Mouse (Mus musculus) heart, embryonic 16.5 days (tissue): ENCODE results near the gene Cd3e. TPM values are rescaled to one million over a fixed set of nuclear protein-coding genes. Genes with fewer than 3 reads are reported as not detected.

Source experiments
- ATAC-seq: fragments of 200-750 bp; cut with Nextera tagmentation; replicated peaks from 2 replicates; pipeline ENCODE4 v1.8.0; 2017; ENCODE audit warnings: moderate number of reproducible peaks; ENCODE audit not compliant: insufficient read depth, low FRiP score; ENCODE audit errors: extremely low read depth
- H3K27ac ChIP-seq: fragments of 300-500 bp; sonication (generic); 2 replicates; pipeline ENCODE4 v1.5.1; 2014; ENCODE audit warnings: mild to moderate bottlenecking, low read length, control low read depth, moderate library complexity
- H3K27me3 ChIP-seq: fragments of 300-500 bp; sonication (generic); 2 replicates; pipeline ENCODE4 v1.6.1; 2014; ENCODE audit warnings: low read length, mixed read lengths; ENCODE audit not compliant: control insufficient read depth, insufficient read depth
- H3K36me3 ChIP-seq: fragments of 300-500 bp; sonication (generic); 2 replicates; pipeline ENCODE4 v1.6.1; 2014; ENCODE audit not compliant: control insufficient read depth, insufficient read depth
- H3K4me1 ChIP-seq: fragments of 300-500 bp; sonication (generic); 2 replicates; pipeline ENCODE4 v1.6.1; 2014; ENCODE audit warnings: low read length, mixed read lengths; ENCODE audit not compliant: control insufficient read depth, insufficient read depth
- H3K4me2 ChIP-seq: fragments of 300-500 bp; sonication (generic); 2 replicates; pipeline ENCODE4 v1.6.1; 2014; ENCODE audit warnings: low read depth, mild to moderate bottlenecking, control low read depth, low read length
- H3K4me3 ChIP-seq: fragments of 300-500 bp; sonication (generic); 2 replicates; pipeline ENCODE4 v1.5.1; 2014; ENCODE audit warnings: mild to moderate bottlenecking, control low read depth, low read length
- H3K9ac ChIP-seq: fragments of 300-500 bp; sonication (generic); 2 replicates; pipeline ENCODE4 v1.6.1; 2014; ENCODE audit warnings: low read length, control low read depth
- H3K9me3 ChIP-seq: fragments of 300-500 bp; sonication (generic); replicated peaks from 2 replicates; pipeline ENCODE4 v1.6.1; 2016; ENCODE audit warnings: low read length; ENCODE audit not compliant: control insufficient read depth
- WGBS: fragments of 180-500 bp; shearing (Covaris S2); extraction: QIAGEN DNeasy Blood & Tissue Kit; methylation state at CpG from one replicate; pipeline ENCODE4 v1.1.7; 2014; 5-methylcytosine and 5-hydroxymethylcytosine counted together
- polyA plus RNA-seq: library from polyadenylated mRNA; unstranded; fragments of >200 nt; fragmentation: Nextera tagmentation; extraction: Ambion mirVana; gene quantifications from 2 replicates; pipeline ENCODE4 v1.2.1, GENCODE M21; 2015

Gene Cd3e
- 25.0 and 71.7 TPM in 2 replicates for polyA plus RNA-seq

DNA sequence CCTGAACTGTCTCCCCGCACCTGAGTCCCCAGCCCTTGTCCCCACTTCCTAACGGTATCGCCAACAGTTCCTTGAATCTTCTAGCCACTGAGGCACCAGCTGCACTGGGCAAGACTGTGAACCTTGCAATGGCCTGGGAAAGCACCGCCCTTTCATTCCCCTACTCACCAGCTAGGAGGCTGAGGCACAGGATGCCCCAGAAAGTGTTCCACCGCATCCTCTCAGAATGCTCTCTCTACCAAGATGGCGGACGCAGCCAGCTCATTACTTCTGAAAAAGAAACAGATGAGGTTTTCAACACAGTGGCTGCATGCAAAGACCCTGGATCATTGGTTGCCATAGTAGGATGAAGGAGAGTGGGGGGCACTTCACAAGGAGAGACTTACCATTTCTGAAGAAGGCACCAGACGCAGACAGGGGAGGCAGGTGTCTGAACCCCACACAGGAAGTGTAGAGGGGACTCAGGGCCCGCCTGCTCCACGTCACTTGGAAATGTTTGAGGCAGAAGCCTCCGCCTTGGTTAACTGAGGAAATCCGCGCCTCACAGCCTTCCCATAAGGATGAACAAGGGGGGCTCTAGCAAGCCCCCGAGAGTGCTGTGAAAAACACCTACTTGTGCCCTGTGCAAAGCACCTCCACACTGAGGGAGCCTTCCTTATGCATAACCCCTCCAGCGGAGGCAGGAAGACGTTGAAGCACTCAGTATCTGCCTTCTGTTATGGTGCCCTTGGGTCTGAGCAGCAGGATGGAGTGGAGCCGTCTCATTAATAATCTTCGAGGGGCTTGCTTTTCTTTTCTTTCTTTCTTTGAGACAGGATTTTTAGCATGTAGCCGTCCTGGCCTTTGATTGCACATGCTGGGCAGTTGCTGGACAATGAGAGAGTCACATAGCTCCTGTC, at the start of gene Cd3e:
Gene Cd3e, minus strand, starts transcription at position 448 of the 899 bp plus-strand sequence.
- H3K4me1 ChIP-seq = no peaks in the 10 kb centered on the region
- no peaks in the 10 kb centered on the region for H3K36me3 ChIP-seq
- H3K4me2 ChIP-seq = no peak within 1 kb of the TSS; the same call in 1 of the 2 replicates
- H3K4me3 ChIP-seq = peak within 1 kb of the TSS; percentile 33
- peak within 1 kb of the TSS; percentile 64 for H3K27ac ChIP-seq
- H3K27me3 ChIP-seq = no peaks in the 10 kb centered on the region; the same call in 1 of the 2 replicates
- no peaks in the 10 kb centered on the region; the same call in 1 of the 2 replicates for H3K9me3 ChIP-seq
- 72% methylated on average over 19 of the region's 19 CpGs for WGBS
- H3K9ac ChIP-seq = no peak within 1 kb of the TSS; the same call in 1 of the 2 replicates
- ATAC-seq = peak; percentile 46

DNA sequence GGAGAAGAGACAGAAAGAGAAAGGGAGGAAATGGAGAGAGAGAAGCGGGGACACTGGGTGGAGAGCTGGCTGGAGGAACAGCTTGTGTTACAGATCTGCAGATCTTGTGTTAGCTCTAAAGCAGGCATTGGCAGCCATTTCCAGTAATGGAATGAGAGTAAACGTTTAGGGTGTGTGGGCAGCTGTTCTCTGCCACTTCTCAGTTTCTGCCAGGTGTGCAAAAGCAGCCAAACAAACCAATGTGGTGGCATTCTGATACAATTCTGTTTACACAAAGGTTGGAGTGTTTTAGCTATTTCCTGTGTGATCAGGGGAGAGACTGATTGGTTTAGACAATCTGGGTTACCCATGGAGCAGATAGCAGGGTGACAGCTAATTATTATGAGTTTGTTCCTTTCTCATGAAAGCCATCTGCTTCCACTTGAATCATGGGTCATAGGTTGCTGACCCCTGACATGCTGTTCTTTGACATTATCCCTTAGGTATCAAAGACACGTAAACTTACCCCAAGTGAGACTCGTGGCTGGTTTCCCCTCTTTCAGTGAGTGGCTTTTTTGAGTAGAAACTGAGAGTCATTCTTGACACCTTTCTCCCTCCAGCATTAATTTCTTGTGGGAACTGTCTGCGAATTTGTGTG, 49.0 kb upstream of the Cd3e start:
- Histone ChIP-seq H3K4me3 (no peak overlapping the region), H3K36me3 (no peaks in the 10 kb centered on the region), H3K9ac (no peak overlapping the region), H3K9me3 (no peaks in the 10 kb centered on the region), H3K27ac (no peak overlapping the region), H3K4me1 (no peaks in the 10 kb centered on the region), H3K27me3 (peaks cover 18% of the 10 kb centered on the region), H3K4me2 (no peak overlapping the region)
- WGBS = 41% methylated on average over 5 of the region's 5 CpGs
- no peak for ATAC-seq

DNA sequence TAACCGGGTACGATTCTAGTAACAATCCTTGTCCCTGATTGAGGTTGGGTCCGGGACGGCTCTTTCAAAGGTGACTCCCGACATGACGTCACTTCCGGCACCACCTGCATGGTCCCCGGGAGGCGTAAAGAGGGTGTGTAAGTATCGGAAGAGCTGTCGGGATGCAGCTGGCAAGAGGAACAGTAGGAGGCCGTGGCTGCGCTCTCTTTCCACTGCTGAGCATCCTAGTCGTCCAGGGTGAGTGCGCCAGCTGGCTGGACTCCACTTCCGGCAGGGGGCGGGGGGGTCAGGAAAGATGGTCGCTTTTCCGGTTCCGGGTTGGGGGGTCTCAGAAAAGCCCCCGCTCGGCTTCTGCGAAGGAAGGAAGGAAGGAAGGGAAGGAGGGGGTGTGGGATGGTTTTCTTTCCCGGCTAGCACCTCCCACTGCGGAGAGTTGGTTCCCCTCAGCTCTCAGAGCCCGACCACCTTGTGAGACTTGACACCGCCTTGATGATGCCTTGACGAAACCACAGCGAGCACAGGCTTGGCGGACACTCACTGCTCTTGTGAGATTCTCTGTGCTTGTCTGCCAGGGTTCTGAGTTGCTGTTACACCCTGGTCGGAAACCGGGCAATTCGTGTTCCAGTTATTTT, 45.8 kb upstream of the Cd3e start, which contains the start of gene Mpzl3:
Gene Mpzl3, plus strand, starts transcription at position 105 of the 632 bp plus-strand sequence.
- Histone ChIP-seq H3K27ac (peak within 1 kb of the TSS; percentile 87), H3K4me2 (peak within 1 kb of the TSS; percentile 81), H3K4me1 (no peaks in the 10 kb centered on the region), H3K9me3 (no peaks in the 10 kb centered on the region), H3K9ac (peak within 1 kb of the TSS; percentile 69), H3K4me3 (peak within 1 kb of the TSS; percentile 86), H3K36me3 (no peaks in the 10 kb centered on the region), H3K27me3 (peaks cover 27% of the 10 kb centered on the region)
- WGBS = under 1% methylated on average over 32 of the region's 33 CpGs
- peak; percentile 88 for ATAC-seq

DNA sequence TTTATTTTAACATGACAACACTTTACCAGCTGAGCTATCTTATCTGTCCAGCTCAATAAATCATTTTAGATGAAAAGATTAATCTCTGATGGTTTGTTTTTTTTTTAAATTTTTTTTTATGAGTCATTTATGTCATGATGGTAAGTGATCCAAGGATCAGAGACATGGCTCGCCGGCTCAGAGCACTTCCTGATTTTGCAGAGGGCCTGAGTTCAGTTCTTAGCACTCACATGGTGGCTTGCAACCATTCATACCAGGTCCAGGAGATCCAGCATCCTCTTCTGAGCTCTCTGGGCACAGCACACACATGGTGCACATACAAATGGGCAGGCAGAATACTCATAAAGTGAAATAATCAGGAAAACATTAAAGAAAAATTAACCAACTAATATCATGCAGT, 40.9 kb upstream of the Cd3e start:
- H3K9ac ChIP-seq = no peak overlapping the region
- WGBS = 77% methylated on average over 2 of the region's 2 CpGs
- no peak overlapping the region for H3K27ac ChIP-seq
- no peak for ATAC-seq
- no peaks in the 10 kb centered on the region for H3K36me3 ChIP-seq
- no peaks in the 10 kb centered on the region for H3K9me3 ChIP-seq
- H3K4me3 ChIP-seq = no peak overlapping the region
- H3K27me3 ChIP-seq = peaks cover 13% of the 10 kb centered on the region
- H3K4me1 ChIP-seq = no peaks in the 10 kb centered on the region
- H3K4me2 ChIP-seq = no peak overlapping the region

DNA sequence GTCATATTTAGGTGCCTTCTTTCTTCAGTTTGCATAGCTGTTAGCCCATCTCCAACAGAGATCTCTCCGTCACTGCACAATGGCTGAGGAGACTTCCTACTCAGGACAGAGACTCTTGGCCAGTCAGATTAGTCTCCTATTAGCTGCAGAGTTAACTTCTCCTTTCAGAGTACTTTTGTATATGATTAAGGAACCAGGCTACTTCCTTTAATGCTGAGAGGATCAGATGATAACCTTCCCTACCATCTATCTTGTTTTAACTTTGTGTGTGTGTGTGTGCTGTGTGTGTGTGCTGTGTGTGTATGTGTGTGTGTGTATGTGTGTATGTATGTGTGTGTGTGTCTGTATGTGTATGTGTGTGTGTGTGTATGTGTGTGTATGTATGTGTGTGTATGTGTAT, 40.3 kb upstream of the Cd3e start:
- Histone ChIP-seq H3K27me3 (peaks cover 15% of the 10 kb centered on the region), H3K9ac (no peak overlapping the region), H3K36me3 (no peaks in the 10 kb centered on the region), H3K4me2 (no peak overlapping the region), H3K27ac (no peak overlapping the region), H3K9me3 (no peaks in the 10 kb centered on the region), H3K4me3 (no peak overlapping the region), H3K4me1 (no peaks in the 10 kb centered on the region)
- ATAC-seq = no peak
- 85% methylated on average over 1 of the region's 1 CpGs for WGBS

DNA sequence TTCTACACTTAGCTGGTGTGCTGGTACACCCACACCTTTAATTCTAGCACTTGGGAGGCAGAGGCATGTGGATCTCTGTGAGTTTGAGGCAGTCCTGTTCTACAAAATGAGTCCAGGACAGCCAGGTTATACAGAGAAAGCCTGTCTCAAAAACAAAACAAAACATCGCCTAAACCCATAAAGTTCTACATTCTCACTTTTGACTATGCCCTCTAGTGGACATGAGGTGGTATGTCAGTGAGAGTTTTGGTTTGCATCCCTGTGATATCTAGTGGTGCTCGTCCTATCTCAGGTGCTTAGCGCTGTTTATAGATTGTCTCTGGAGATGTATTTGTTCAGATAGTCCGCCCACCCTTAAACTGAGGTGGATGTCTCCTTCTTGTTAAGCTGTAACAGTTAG, 39.1 kb upstream of the Cd3e start:
- Histone ChIP-seq H3K4me2 (no peak overlapping the region), H3K27ac (no peak overlapping the region), H3K4me1 (no peaks in the 10 kb centered on the region), H3K9ac (no peak overlapping the region), H3K4me3 (no peak overlapping the region), H3K36me3 (no peaks in the 10 kb centered on the region), H3K27me3 (peaks cover 20% of the 10 kb centered on the region), H3K9me3 (no peaks in the 10 kb centered on the region)
- WGBS = 21% methylated on average over 4 of the region's 4 CpGs
- no peak for ATAC-seq

DNA sequence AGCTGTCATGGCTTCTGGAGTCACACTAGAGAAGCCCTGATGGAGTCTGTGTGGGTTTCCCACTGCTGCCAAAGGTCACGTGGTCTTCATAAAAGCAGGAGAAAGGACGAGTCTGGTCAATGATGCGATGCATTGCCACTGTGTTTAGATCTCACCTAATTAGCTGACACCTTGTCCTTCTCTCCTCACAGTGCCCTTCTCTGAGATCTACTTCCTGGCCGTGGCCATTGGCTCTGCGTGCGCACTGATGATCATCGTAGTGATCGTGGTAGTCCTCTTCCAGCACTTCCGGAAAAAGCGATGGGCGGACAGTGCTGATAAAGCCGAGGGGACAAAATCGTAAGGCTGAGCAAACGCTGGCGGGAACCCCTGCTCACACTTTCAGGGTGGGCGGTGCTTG, 37.5 kb upstream of the Cd3e start:
- Histone ChIP-seq H3K36me3 (no peaks in the 10 kb centered on the region), H3K9ac (no peak overlapping the region), H3K27ac (no peak overlapping the region), H3K9me3 (no peaks in the 10 kb centered on the region), H3K4me3 (no peak overlapping the region), H3K27me3 (peaks cover 27% of the 10 kb centered on the region), H3K4me2 (no peak overlapping the region), H3K4me1 (peaks cover 3% of the 10 kb centered on the region)
- WGBS = 80% methylated on average over 16 of the region's 16 CpGs
- ATAC-seq = no peak

DNA sequence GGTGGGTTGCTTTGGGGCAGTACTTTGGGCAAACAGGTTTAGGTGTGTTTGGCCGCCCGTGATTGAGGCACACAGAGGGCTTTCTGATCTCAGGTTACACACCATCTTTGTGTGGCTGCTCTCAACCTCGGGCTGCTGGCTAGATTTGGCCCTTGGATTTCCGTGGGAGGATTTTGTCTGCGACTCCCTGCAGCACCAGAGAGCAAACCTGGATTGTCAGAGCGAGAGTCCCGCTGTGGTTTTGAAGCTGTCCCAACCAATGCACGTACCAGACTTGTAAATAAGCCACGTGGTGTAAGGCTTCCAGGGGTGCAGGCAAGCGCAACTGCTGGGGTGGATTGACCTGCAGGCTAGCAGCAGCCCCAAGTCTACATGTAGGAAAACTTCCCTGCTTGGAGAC, 33.5 kb upstream of the Cd3e start:
- H3K4me2 ChIP-seq = peak overlapping the region; percentile 60
- H3K36me3 ChIP-seq = no peaks in the 10 kb centered on the region
- H3K27ac ChIP-seq = no peak overlapping the region
- peaks cover 10% of the 10 kb centered on the region for H3K4me1 ChIP-seq
- WGBS = under 1% methylated on average over 10 of the region's 10 CpGs
- H3K4me3 ChIP-seq = peak overlapping the region; percentile 43
- peaks cover 49% of the 10 kb centered on the region for H3K27me3 ChIP-seq
- 0 out of 2 replicates have a peak overlapping the region, but pooled peaks have one; percentile 25 for H3K9ac ChIP-seq
- ATAC-seq = no peak
- no peaks in the 10 kb centered on the region for H3K9me3 ChIP-seq
